Mouse (Mus musculus): ENCODE results near the gene Tpp1. TPM values are rescaled to one million over a fixed set of nuclear protein-coding genes. Genes with fewer than 3 reads are reported as not detected.

The Tpp1 gene
- total RNA-seq, 2 experiments from 2014 or later = 91.0 to 112 TPM

DNA sequence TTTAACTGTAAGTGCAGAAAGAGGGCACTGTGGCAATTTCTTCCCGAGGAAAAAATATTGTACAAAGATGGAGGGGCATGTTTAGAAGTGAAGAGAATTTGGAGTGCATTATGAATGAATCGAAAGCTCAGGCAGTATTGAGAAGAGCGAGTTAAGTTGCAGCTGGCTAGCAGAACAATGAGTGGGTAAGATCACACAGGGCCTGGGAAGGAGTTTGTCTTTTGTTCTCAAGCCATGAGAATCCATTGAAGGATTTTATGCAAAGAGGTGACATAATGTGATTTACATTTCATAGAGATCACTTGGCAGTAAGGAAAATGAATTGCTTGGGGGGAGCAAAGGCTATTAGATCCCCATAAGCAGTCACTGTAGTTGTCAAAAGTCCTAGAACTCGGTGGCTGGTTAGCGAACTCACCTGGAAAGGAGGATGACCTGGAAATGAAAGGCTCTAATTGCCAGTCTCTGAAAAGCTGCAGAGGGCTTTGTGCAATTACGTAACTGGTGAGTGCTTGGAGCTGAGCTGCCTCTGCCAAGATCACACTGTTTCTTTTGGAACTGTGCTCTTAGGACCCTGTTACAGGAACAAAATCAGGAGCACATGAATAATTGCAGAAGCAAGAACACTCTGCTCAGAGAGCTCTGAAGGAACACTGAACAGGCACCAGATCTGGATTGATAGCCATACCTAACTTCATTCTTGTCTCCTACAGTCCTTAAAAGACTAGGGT, 23.2 kb downstream of the Tpp1 start:
- DNase-seq (ENCODE audit: low spot score in 2 of 2) = no peak

DNA sequence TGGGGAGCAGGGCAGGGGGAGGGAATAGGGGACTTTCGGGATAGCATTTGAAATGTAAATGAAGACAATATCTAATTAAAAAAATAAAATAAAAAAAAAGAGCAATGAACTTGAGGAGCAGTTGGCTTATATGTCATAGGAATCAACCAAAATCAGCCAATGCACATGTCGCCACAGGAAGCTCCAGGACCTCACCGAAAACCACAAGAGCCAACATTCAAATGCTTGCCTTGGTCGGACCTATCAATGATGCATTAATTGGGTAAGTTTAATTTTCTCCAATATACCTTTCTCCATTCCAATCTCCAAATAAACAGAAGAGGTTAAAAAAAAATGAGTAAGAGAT, 25.1 kb downstream of the Tpp1 start:
- DNase-seq (ENCODE audit: low spot score in 2 of 2) = no peak

DNA sequence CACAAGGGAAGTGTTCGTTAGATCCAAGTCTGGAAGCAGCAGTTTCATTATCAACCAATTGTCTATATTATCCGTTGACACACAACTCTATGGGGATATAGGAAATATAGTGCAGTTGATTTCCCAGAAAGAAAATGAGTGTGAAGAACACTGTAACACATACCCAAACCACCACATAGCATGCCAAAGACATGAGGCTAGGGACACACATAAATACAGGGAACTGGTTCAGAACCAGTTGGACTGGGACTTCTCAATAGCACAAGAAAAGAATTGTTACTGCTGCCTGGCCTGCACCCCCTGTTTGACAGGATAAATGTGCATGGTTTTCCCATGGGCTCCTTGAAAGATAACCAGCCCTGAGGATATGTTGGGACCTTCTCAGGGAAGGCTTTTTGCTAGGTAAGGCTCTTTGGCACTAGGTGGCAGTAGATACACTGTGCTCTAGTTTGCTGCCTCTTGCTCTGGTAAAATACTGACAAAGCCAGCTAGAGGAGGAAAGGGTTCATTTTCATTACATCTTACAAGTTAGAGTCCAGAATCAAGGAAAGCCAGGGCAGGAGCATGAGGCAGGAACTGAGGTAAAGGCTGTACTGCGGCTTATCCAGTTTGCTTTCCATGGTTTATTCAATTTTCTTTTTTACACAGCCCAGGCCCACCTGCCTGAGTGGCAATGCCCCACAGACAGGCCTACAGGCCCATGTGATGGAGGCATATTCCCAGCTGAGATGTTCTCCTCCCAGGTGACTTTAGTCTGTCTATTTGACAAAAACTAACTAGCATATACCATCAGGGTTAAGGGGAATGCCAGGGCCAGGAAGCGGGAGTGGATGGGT, 25.7 kb downstream of the Tpp1 start:
- DNase-seq (ENCODE audit: low spot score in 2 of 2) = no peak

DNA sequence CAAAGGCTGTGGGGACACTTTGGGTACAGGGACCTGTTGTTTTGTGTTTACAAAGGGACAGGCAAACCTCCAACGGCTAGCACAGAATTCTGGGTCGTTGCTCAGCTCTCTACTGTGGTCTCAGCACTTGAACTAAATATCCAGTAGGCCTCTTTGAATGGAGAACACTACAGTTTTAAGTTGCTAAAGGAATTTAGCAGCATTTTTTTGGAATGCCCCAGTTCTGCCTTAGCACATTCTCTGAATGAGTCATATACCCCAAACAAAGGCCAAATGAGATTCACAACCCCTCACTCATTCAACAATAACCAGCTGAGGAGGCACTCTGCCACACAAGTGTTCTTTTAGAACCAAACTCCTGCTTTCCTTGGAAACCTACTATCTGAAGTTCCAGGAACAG, 30.1 kb downstream of the Tpp1 start:
- DNase-seq (ENCODE audit: low spot score in 2 of 2) = no peak

DNA sequence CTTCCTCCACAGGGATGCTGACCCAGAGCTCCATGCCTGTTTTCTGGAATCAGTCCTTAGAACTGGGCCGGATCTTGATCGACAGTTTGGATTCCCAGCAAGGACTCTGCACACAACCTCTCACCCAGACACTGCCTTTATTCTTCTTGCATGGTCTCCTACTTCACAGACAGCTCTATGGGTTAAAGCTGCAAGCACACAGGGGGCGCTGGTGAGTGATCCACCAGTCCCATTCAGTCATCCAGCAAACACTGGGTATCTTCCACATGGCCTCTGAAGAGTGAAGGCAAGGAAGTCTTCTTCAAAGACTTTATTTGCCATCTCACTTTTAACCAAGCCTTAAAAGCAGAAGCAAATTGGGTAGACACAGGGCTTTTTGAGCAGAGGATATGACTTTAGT, 36.7 kb downstream of the Tpp1 start:
- DNase-seq (ENCODE audit: low spot score in 2 of 2) = no peak

DNA sequence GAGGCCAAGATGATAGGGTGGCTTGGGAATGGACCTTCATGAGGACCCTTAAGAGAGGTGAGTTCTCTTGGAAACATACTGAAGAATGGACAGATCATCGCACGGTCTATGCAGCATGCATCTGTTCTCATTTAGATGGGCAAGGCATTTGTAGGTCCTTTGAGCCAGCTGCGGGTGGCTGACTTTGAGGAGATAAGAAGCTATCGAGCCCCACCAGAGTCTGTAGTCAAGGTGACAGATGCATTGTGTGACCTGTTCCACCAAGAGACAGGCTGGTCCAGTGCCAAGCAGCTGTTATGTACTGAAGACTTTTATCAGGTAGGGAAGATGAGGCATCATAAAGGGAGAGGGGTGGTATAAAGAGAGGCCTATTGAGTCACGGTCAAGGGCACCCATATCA, 43.3 kb downstream of the Tpp1 start:
- DNase-seq (ENCODE audit: low spot score in 2 of 2) = no peak

DNA sequence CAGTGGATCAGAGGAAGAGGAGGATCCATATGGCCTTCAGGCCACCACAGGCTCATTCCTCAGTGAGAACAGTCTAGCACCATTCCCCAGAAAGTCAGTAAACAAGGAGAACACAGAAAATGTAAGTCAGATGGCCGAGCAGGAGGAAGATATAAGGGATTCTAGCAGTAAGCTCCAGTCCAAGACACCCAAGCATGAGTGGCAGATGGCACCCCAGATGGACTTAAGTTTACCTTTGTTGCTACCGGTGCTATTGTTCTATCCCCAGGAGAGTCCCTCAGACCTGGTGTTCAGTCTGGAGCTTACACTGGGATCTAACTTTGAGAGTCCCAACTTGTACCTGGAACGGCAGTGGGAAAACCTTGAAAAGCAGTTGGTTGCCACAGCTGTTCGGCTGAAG, 48.2 kb downstream of the Tpp1 start:
- no peak for DNase-seq (ENCODE audit: low spot score in 2 of 2)

DNA sequence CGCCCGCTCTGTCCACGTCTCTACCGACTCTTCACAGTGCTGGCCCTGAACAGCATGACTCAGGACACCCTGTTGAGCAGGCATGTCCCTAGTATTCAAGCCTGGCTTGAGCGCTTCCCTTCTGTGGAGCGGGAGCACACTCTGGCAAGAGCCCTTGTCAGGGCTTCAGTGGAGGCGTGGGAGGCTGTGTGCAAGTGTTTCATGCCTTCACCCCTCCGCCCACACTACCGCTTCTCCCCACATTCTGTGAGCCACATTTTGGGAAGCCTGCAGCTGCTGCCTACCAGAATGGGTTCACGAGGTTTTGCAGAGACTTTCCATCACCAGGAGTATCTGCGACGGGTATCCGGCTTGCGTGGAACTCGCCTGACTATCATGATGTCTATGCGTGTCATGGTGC, 48.9 kb downstream of the Tpp1 start:
- DNase-seq (ENCODE audit: low spot score in 2 of 2) = no peak

Other genes starting within 250 kb of the Tpp1 start
- gene Smpd1, start 197.9 kb downstream of the Tpp1 start, total RNA-seq (2021) = 10 to 100 TPM; 50.3 to 54.5 TPM
- gene Apbb1, start 170.6 kb downstream of the Tpp1 start, total RNA-seq (2021) = 10 to 100 TPM; 14.3 to 15.7 TPM
- gene Hpx, start 152.1 kb downstream of the Tpp1 start, total RNA-seq (2021) = under 1 TPM; 0.38 to 0.66 TPM
- 10 to 100 TPM; 25.0 to 31.6 TPM for gene Trim3, start 118.7 kb downstream of the Tpp1 start, total RNA-seq (2021)
- gene Timm10b, start 112.2 kb downstream of the Tpp1 start, total RNA-seq (2021) = 10 to 100 TPM; 83.2 to 98.0 TPM
- 10 to 100 TPM; 54.7 to 57.4 TPM for gene Arfip2, start 111.8 kb downstream of the Tpp1 start, total RNA-seq (2021)
- 1 to 10 TPM; 5.1 to 7.2 TPM for gene Gm45799, start 111.7 kb downstream of the Tpp1 start, total RNA-seq (2021)
- gene Dnhd1, start 101.4 kb downstream of the Tpp1 start, total RNA-seq (2021) = 1 to 10 TPM; 2.3 to 2.9 TPM
- gene Ilk, start 15.6 kb downstream of the Tpp1 start, total RNA-seq (2021) = 100 to 1,000 TPM; 121 to 142 TPM
- gene Rrp8, start 14.8 kb downstream of the Tpp1 start, total RNA-seq (2021) = 10 to 100 TPM; 21.5 to 25.0 TPM
- 100 to 1,000 TPM; 206 to 214 TPM for gene Taf10, start 7.9 kb downstream of the Tpp1 start, total RNA-seq (2021)
- gene Dchs1, start 35.4 kb upstream of the Tpp1 start, total RNA-seq (2021) = 1 to 10 TPM; 4.5 to 4.6 TPM
- 100 to 1,000 TPM; 155 to 199 TPM for gene Mrpl17, start 58.9 kb upstream of the Tpp1 start, total RNA-seq (2021)
- gene Gm4070, start 201.7 kb upstream of the Tpp1 start, total RNA-seq (2021) = 10 to 100 TPM in 1 of 2 experiments, 1 to 10 TPM in 1; 4.3 to 31.6 TPM

Measured in adrenal gland, adult 18-20 months (tissue).